Mouse (Mus musculus): ENCODE results near the gene St3gal4. TPM values are rescaled to one million over a fixed set of nuclear protein-coding genes. Genes with fewer than 3 reads are reported as not detected.

Gene St3gal4
- total RNA-seq, 2 experiments from 2014 or later: 34.4 to 38.0 TPM

- no peak for DNase-seq
Observed at GRCm38 (mm10) chr9:35128564-35128963, 9.5 kb upstream of the St3gal4 start.

GRCm38 (mm10) chr9:35127561-35127960, 8.5 kb upstream of the St3gal4 start:
- DNase-seq: no peak

- no peak for DNase-seq
Observed at GRCm38 (mm10) chr9:35127147-35127546, 8.1 kb upstream of the St3gal4 start.

GRCm38 (mm10) chr9:35124678-35124955, 5.5 kb upstream of the St3gal4 start:
- DNase-seq: no peak

- no peak for DNase-seq
Observed at GRCm38 (mm10) chr9:35123804-35124677, 5.0 kb upstream of the St3gal4 start.

GRCm38 (mm10) chr9:35123456-35123803, 4.4 kb upstream of the St3gal4 start:
- no peak for DNase-seq

- DNase-seq: no peak
Observed at GRCm38 (mm10) chr9:35122551-35123266, 3.6 kb upstream of the St3gal4 start.

GRCm38 (mm10) chr9:35118563-35118962, 505 bp downstream of the St3gal4 start:
- no peak for DNase-seq

GRCm38 (mm10) chr9:35117384-35118295, 1.4 kb downstream of the St3gal4 start:
- peak; percentile 47 for DNase-seq

GRCm38 (mm10) chr9:35116391-35117381, 2.4 kb downstream of the St3gal4 start:
- DNase-seq: peak; percentile 84

GRCm38 (mm10) chr9:35115804-35116203, 3.3 kb downstream of the St3gal4 start:
- no peak for DNase-seq

- DNase-seq: no peak
Observed at GRCm38 (mm10) chr9:35115299-35115698, 3.8 kb downstream of the St3gal4 start.

GRCm38 (mm10) chr9:35114234-35114633, 4.8 kb downstream of the St3gal4 start:
- no peak for DNase-seq

GRCm38 (mm10) chr9:35111941-35112595, 7.0 kb downstream of the St3gal4 start:
- peak; percentile 63 for DNase-seq

GRCm38 (mm10) chr9:35111446-35111845, 7.6 kb downstream of the St3gal4 start:
- no peak for DNase-seq

GRCm38 (mm10) chr9:35110567-35110966, 8.5 kb downstream of the St3gal4 start:
- DNase-seq: no peak

GRCm38 (mm10) chr9:35110051-35110450, 9.0 kb downstream of the St3gal4 start:
- no peak for DNase-seq

GRCm38 (mm10) chr9:35108916-35109315, 10.2 kb downstream of the St3gal4 start:
- peak; percentile 80 for DNase-seq

- no peak for DNase-seq
Observed at GRCm38 (mm10) chr9:35108066-35108465, 11.0 kb downstream of the St3gal4 start.

- no peak for DNase-seq
Observed at GRCm38 (mm10) chr9:35107396-35107795, 11.7 kb downstream of the St3gal4 start.
